In genomic region chr9:119231552-119231951, GRCm38 (mm10) we compare ENCODE assay signal across 14 mouse cellular contexts. TPM values are rescaled to one million over a fixed set of nuclear protein-coding genes. Genes with fewer than 3 reads are reported as not detected.
"Had no signal": no experiment of that assay in that cellular context is flagged by ENCODE, and none has a peak within 500 bp of the region (broad histone marks: within the 10 kb centered on the region; RNA-seq: fewer than 3 reads in every experiment).

No protein-coding gene starts in this region.

- DNase-seq: kidney, adult 2 months; kidney, postnatal 25 days; right cerebral cortex, postnatal 14 days; thymus, postnatal 14 days had no signal

- H3K9me3 ChIP-seq: limb, embryonic 12.5 days; lung, embryonic 15.5 days; midbrain, embryonic 13.5 days had no signal

- H3K4me1 ChIP-seq: limb, embryonic 12.5 days; lung, embryonic 15.5 days; midbrain, embryonic 13.5 days had no signal

- H3K36me3 ChIP-seq: limb, embryonic 12.5 days; lung, embryonic 15.5 days had no signal

- ATAC-seq: inflammation-experienced regulatory T-cells, adult 6 months; midbrain, embryonic 13.5 days had no signal

- H3K4me3 ChIP-seq: limb, embryonic 12.5 days; lung, embryonic 15.5 days; midbrain, embryonic 13.5 days had no signal

- H3K27ac ChIP-seq: limb, embryonic 12.5 days; lung, embryonic 15.5 days; midbrain, embryonic 13.5 days had no signal

- H3K4me2 ChIP-seq: limb, embryonic 12.5 days; lung, embryonic 15.5 days; midbrain, embryonic 13.5 days had no signal

- H3K27me3 ChIP-seq: limb, embryonic 12.5 days; lung, embryonic 15.5 days; midbrain, embryonic 13.5 days had no signal

- H3K9ac ChIP-seq: limb, embryonic 12.5 days; lung, embryonic 15.5 days; midbrain, embryonic 13.5 days had no signal

RNA-seq across cellular contexts. Expression of gene Slc22a13, which starts 22.7 kb away (rescaled TPM):
- total RNA-seq: layer of hippocampus, postnatal 10 days; left cerebral cortex, postnatal 36 days; liver, adult 2 months; midbrain, postnatal 0 days had no signal
- polyA plus RNA-seq: inflammation-experienced regulatory T-cells, adult 6 months; limb, embryonic 12.5 days; lung, embryonic 15.5 days; midbrain, embryonic 13.5 days; neural tube, embryonic 14.5 days; stomach, embryonic 16.5 days had no signal
